Mouse (Mus musculus): ENCODE measurements around the gene Cabcoco1.

DNA sequence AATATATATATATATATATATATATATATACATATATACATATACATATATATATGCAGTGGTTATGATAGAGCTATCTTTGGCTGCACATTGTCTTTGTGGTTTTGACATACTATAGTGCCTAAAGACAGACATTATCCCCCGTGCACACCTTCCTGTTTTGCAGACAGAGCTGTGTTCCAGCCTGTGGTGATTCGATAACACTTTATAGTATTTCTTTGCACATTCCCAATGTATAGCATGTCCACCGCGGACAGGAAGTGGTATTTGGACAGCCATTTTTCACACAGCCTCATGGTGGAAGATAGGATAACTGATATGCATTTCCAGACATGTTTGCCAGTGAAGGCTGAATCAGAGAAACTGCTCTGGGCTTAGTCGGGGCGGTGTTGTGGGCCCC is 110.3 kb downstream of the Cabcoco1 start:
- TF ChIP-seq CTCF (IDR thresholded peaks at IDR 0.05; ENCODE audit: borderline replicate concordance, insufficient read depth, low read length): no peak
- no peak for TF ChIP-seq POLR2A (IDR thresholded peaks at IDR 0.05; ENCODE audit: low read depth, low read length)
